Mouse (Mus musculus): ENCODE results near the gene Igf1. TPM values are rescaled to one million over a fixed set of nuclear protein-coding genes. Genes with fewer than 3 reads are reported as not detected.

Gene Igf1
- total and polyA plus RNA-seq, 3 experiments: not detected

DNA sequence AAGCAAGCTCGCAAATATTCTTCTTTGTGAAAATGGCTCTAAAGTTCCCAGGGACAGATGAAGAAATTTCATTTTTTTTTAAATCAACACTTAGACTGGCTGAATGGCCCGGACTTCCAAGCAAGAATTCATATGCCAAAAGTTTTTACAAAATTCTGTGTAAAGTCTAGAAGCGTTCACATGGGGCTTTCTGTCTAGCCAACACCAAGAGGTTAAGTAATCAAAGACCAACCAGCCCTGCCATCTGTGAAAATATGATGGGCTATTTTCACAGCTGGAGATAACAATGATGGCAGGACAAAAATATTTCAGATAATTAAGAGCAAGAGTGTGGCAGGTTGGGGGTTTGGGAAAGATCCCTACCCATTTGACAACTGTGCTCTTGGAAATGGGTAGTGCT is 64.2 kb downstream of the Igf1 start:
- H3K9ac ChIP-seq (ENCODE audit: control insufficient read depth, low read depth, low read length, poor library complexity, severe bottlenecking): no peak overlapping the region
- DNase-seq (ENCODE audit: low read depth, low spot score): no peak
- H3K79me2 ChIP-seq (ENCODE audit: control insufficient read depth, insufficient read depth, low read length, poor library complexity): no peaks in the 10 kb centered on the region
- no peaks in the 10 kb centered on the region for H3K27me3 ChIP-seq (ENCODE audit: control insufficient read depth in 1 of 2, insufficient read depth in 2 of 2, low read length in 2 of 2)
- H3K36me3 ChIP-seq (ENCODE audit: control insufficient read depth in 1 of 2, insufficient read depth in 2 of 2, low read length in 2 of 2): no peaks in the 10 kb centered on the region
- no peaks in the 10 kb centered on the region for H3K4me1 ChIP-seq (ENCODE audit: control insufficient read depth in 1 of 2, insufficient read depth in 2 of 2, low read length in 2 of 2)
- no peaks in the 10 kb centered on the region for H3K9me3 ChIP-seq (replicated peaks; ENCODE audit: insufficient read depth, low read length)
- H3K4me3 ChIP-seq (ENCODE audit: control insufficient read depth in 1 of 2, insufficient read depth in 1 of 2, low read depth in 2 of 2, low read length in 2 of 2): no peak overlapping the region
- TF ChIP-seq ELF1 (IDR thresholded peaks at IDR 0.05; ENCODE audit: low read depth, low read length) (no peak), TCF12 (IDR thresholded peaks at IDR 0.05; ENCODE audit: low read depth, low read length) (no peak), MXI1 (IDR thresholded peaks at IDR 0.05; ENCODE audit: low read depth, low read length) (no peak), ZMIZ1 (IDR thresholded peaks at IDR 0.05; ENCODE audit: low read depth, low read length) (no peak), MAZ (IDR thresholded peaks at IDR 0.05; ENCODE audit: low read depth, low read length) (no peak), KAT2A (conservative IDR thresholded peaks at IDR 0.05; ENCODE audit: low read depth, low read length) (no peak), SMC3 (IDR thresholded peaks at IDR 0.05; ENCODE audit: low read depth, low read length) (no peak), RCOR1 (IDR thresholded peaks at IDR 0.05; ENCODE audit: low read depth, low read length) (no peak), USF2 (IDR thresholded peaks at IDR 0.05; ENCODE audit: borderline replicate concordance in 1 of 2, insufficient read depth in 1 of 2, low read depth in 1 of 2, low read length in 2 of 2) (no peak), TBP (IDR thresholded peaks at IDR 0.05; ENCODE audit: low read depth, low read length) (no peak), TAL1 (IDR thresholded peaks at IDR 0.05; ENCODE audit: low read length) (no peak), POLR2AphosphoS2 (IDR thresholded peaks at IDR 0.05; ENCODE audit: low read length) (no peak), POLR2A (IDR thresholded peaks at IDR 0.05; ENCODE audit: control insufficient read depth in 1 of 2, insufficient read depth in 1 of 2, low read depth in 1 of 2, low read length in 2 of 2, poor library complexity in 1 of 2) (no peak), JUND (IDR thresholded peaks at IDR 0.05; ENCODE audit: low read depth, low read length) (no peak), GATA1 (IDR thresholded peaks at IDR 0.05; ENCODE audit: low read depth, low read length) (no peak), NELFE (IDR thresholded peaks at IDR 0.05; ENCODE audit: low read depth, low read length) (no peak), MYB (IDR thresholded peaks at IDR 0.05; ENCODE audit: low read depth, low read length) (no peak), BHLHE40 (IDR thresholded peaks at IDR 0.05; ENCODE audit: borderline replicate concordance, low read depth, low read length) (no peak), UBTF (IDR thresholded peaks at IDR 0.05; ENCODE audit: borderline replicate concordance, insufficient read depth, low read depth, low read length) (no peak), MAFK (IDR thresholded peaks at IDR 0.05; ENCODE audit: borderline replicate concordance, low read depth, low read length) (no peak)
- no peak overlapping the region for H3K27ac ChIP-seq (ENCODE audit: control insufficient read depth, low read depth, low read length)

DNA sequence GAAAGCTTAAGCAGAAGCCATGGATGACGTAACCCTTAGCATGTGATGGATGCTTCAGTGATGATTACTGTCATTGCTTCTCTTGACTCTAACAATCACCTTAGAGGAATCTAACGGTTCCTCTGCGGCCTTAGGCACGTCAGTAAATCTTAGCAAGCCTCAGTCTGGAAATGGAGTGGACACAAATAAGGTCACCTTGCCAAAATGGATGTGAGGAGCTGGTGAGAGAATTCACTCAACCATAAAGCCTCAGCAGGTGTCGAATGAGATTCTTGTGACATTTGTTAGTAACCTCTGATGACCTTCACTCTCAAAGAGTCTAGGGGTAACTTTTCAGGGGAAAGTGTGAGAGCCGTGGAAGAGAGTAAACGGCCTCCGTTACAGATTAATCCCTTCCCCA is 68.5 kb downstream of the Igf1 start:
- H3K9me3 ChIP-seq (replicated peaks; ENCODE audit: insufficient read depth, low read length): no peaks in the 10 kb centered on the region
- no peaks in the 10 kb centered on the region for H3K27me3 ChIP-seq (ENCODE audit: control insufficient read depth in 1 of 2, insufficient read depth in 2 of 2, low read length in 2 of 2)
- no peaks in the 10 kb centered on the region for H3K79me2 ChIP-seq (ENCODE audit: control insufficient read depth, insufficient read depth, low read length, poor library complexity)
- no peak overlapping the region for H3K4me3 ChIP-seq (ENCODE audit: control insufficient read depth in 1 of 2, insufficient read depth in 1 of 2, low read depth in 2 of 2, low read length in 2 of 2)
- no peaks in the 10 kb centered on the region for H3K36me3 ChIP-seq (ENCODE audit: control insufficient read depth in 1 of 2, insufficient read depth in 2 of 2, low read length in 2 of 2)
- TF ChIP-seq CTCF (IDR thresholded peaks at IDR 0.05 in 2 of 3, conservative IDR thresholded peaks at IDR 0.05 in 1 of 3; ENCODE audit: control insufficient read depth in 1 of 3, insufficient read depth in 1 of 3, low read depth in 2 of 3, low read length in 3 of 3, poor library complexity in 1 of 3, severe bottlenecking in 1 of 3) (no peak), MYB (IDR thresholded peaks at IDR 0.05; ENCODE audit: low read depth, low read length) (no peak), CHD1 (IDR thresholded peaks at IDR 0.05; ENCODE audit: low read depth, low read length) (no peak), SMC3 (IDR thresholded peaks at IDR 0.05; ENCODE audit: low read depth, low read length) (no peak), ZMIZ1 (IDR thresholded peaks at IDR 0.05; ENCODE audit: low read depth, low read length) (no peak), ZC3H11A (IDR thresholded peaks at IDR 0.05; ENCODE audit: low read depth, low read length) (no peak)
- no peaks in the 10 kb centered on the region for H3K4me1 ChIP-seq (ENCODE audit: control insufficient read depth in 1 of 2, insufficient read depth in 2 of 2, low read length in 2 of 2)
- H3K27ac ChIP-seq (ENCODE audit: control insufficient read depth, low read depth, low read length): no peak overlapping the region
- DNase-seq (ENCODE audit: low read depth, low spot score): no peak
- no peak overlapping the region for H3K9ac ChIP-seq (ENCODE audit: control insufficient read depth, low read depth, low read length, poor library complexity, severe bottlenecking)
